Mouse (Mus musculus) heart, adult 10 weeks (tissue): ENCODE measurements around the gene Amacr. TPM values are rescaled to one million over a fixed set of nuclear protein-coding genes. Genes with fewer than 3 reads are reported as not detected.

Experiments used
- polyA plus RNA-seq: library from polyadenylated mRNA; stranded (reverse); fragments of 350-450 nt; fragmentation: Illumina TruSeq; extraction: RNeasy Lipid Tissue Mini Kit (QIAGEN cat#74804); gene quantifications from one replicate; pipeline ENCODE4 v1.2.3, GENCODE M21; 2014; ENCODE audit warnings: low read depth, low replicate concordance

Amacr gene
- 42.2 TPM for polyA plus RNA-seq

GRCm38 (mm10) chr15:10981377-10982063, at the start of gene Amacr:
Amacr (plus strand) TSS chr15:10981756.

GRCm38 (mm10) chr15:10951951-10952759, 29.4 kb upstream of the Amacr start, which contains the start of gene C1qtnf3:
C1qtnf3 (plus strand) TSS chr15:10952332.

GRCm38 (mm10) chr15:11000421-11000820, 18.9 kb downstream of the Amacr start, which contains the start of gene Slc45a2:
Slc45a2 (plus strand) TSS chr15:11000721.

GRCm38 (mm10) chr15:11037711-11038110, 56.2 kb downstream of the Amacr start, which contains the start of gene Rxfp3:
Rxfp3 (minus strand) TSS chr15:11037991.

Other genes with a start within 250 kb of the Amacr start
- not detected for gene C1qtnf3, start 29.4 kb upstream of the Amacr start, polyA plus RNA-seq
- gene Slc45a2, start 19.0 kb downstream of the Amacr start, polyA plus RNA-seq: not detected
- 0.10 TPM for gene Rxfp3, start 56.2 kb downstream of the Amacr start, polyA plus RNA-seq
- gene Adamts12, start 83.0 kb downstream of the Amacr start, polyA plus RNA-seq: 1.2 TPM